Mouse (Mus musculus) kidney, embryonic 16.5 days (tissue): ENCODE measurements around the gene Fat1. TPM values are rescaled to one million over a fixed set of nuclear protein-coding genes. Genes with fewer than 3 reads are reported as not detected.

Experiments used
- ATAC-seq: fragments of 200-750 bp; cut with Nextera tagmentation; 2 replicates; pipeline ENCODE4 v1.8.0; 2017; ENCODE audit warnings: moderate TSS enrichment; ENCODE audit not compliant: low FRiP score, low TSS enrichment
- H3K27ac ChIP-seq: fragments of 300-500 bp; sonication (generic); 2 replicates; pipeline ENCODE4 v1.5.1; 2014; ENCODE audit warnings: low read length
- H3K27me3 ChIP-seq: fragments of 300-500 bp; sonication (generic); 2 replicates; pipeline ENCODE4 v1.6.1; 2014; ENCODE audit warnings: low read length, control low read depth, mixed read lengths; ENCODE audit not compliant: insufficient read depth
- H3K36me3 ChIP-seq: fragments of 300-500 bp; sonication (generic); 2 replicates; pipeline ENCODE4 v1.6.1; 2014; ENCODE audit warnings: low read length, control low read depth, mixed read lengths; ENCODE audit not compliant: insufficient read depth
- H3K4me1 ChIP-seq: fragments of 300-500 bp; sonication (generic); 2 replicates; pipeline ENCODE4 v1.6.1; 2014; ENCODE audit warnings: low read length, control low read depth, mixed read lengths; ENCODE audit not compliant: insufficient read depth
- H3K4me2 ChIP-seq: fragments of 300-500 bp; sonication (generic); replicated peaks from 2 replicates; pipeline ENCODE4 v1.6.1; 2014; ENCODE audit warnings: low read depth, low read length
- H3K4me3 ChIP-seq: fragments of 300-500 bp; sonication (generic); 2 replicates; pipeline ENCODE4 v1.5.1; 2014; ENCODE audit warnings: mild to moderate bottlenecking, low read length
- H3K9ac ChIP-seq: fragments of 300-500 bp; sonication (generic); replicated peaks from 2 replicates; pipeline ENCODE4 v1.6.1; 2014; ENCODE audit warnings: low read length
- H3K9me3 ChIP-seq: fragments of 300-500 bp; sonication (generic); 2 replicates; pipeline ENCODE4 v1.6.1; 2016; ENCODE audit warnings: low read length, control low read depth
- WGBS: fragments of 180-500 bp; shearing (Covaris S2); extraction: QIAGEN DNeasy Blood & Tissue Kit; methylation state at CpG from one replicate; pipeline ENCODE4 v1.1.7; 2014; 5-methylcytosine and 5-hydroxymethylcytosine counted together
- polyA plus RNA-seq: library from polyadenylated mRNA; unstranded; fragments of >200 nt; fragmentation: Nextera tagmentation; extraction: Ambion mirVana; gene quantifications from 2 replicates; pipeline ENCODE4 v1.2.1, GENCODE M21; 2015

Fat1 gene
- polyA plus RNA-seq, 1 experiment from 2014 or later, result 19.9 TPM

GRCm38 (mm10) chr8:44978622-44979021, 43.4 kb downstream of the Fat1 start:
- Histone ChIP-seq H3K9ac (no peak overlapping the region), H3K27ac (no peak overlapping the region), H3K27me3 (no peaks in the 10 kb centered on the region), H3K4me1 (peaks cover 30% of the 10 kb centered on the region), H3K36me3 (0 out of 2 replicates have a peak, but pooled peaks cover 8% of the 10 kb centered on the region), H3K4me3 (no peak overlapping the region), H3K9me3 (no peaks in the 10 kb centered on the region), H3K4me2 (no peak overlapping the region)
- ATAC-seq, result no peak
- WGBS, result 75% methylated on average over 9 of the region's 9 CpGs

GRCm38 (mm10) chr8:44979245-44979644, 44.0 kb downstream of the Fat1 start:
- no peak for ATAC-seq

GRCm38 (mm10) chr8:44980030-44980429, 44.8 kb downstream of the Fat1 start:
- Histone ChIP-seq H3K4me1 (peaks cover 22% of the 10 kb centered on the region), H3K9me3 (no peaks in the 10 kb centered on the region), H3K27ac (peak overlapping the region; percentile 58), H3K9ac (no peak overlapping the region), H3K36me3 (0 out of 2 replicates have a peak, but pooled peaks cover 8% of the 10 kb centered on the region), H3K4me2 (no peak overlapping the region), H3K4me3 (no peak overlapping the region), H3K27me3 (no peaks in the 10 kb centered on the region)
- WGBS, result 64% methylated on average over 12 of the region's 12 CpGs
- ATAC-seq, result peak; percentile 72; the same call in 1 of the 2 replicates

More at GRCm38 (mm10) chr8:44979245-44979644, 44.0 kb downstream of the Fat1 start:
- H3K4me3 ChIP-seq, result no peak overlapping the region
- no peak overlapping the region for H3K9ac ChIP-seq
- WGBS, result 47% methylated on average over 6 of the region's 6 CpGs
- H3K4me1 ChIP-seq, result peaks cover 30% of the 10 kb centered on the region
- H3K27ac ChIP-seq, result peak overlapping the region; percentile 38; the same call in 1 of the 2 replicates
- H3K36me3 ChIP-seq, result 0 out of 2 replicates have a peak, but pooled peaks cover 8% of the 10 kb centered on the region
- no peaks in the 10 kb centered on the region for H3K9me3 ChIP-seq
- H3K27me3 ChIP-seq, result no peaks in the 10 kb centered on the region
- H3K4me2 ChIP-seq, result no peak overlapping the region

GRCm38 (mm10) chr8:44985326-44986288, 50.4 kb downstream of the Fat1 start:
- H3K4me2 ChIP-seq, result no peak overlapping the region
- no peak overlapping the region for H3K27ac ChIP-seq
- H3K4me1 ChIP-seq, result no peaks in the 10 kb centered on the region
- no peaks in the 10 kb centered on the region for H3K9me3 ChIP-seq
- 46% methylated on average over 10 of the region's 10 CpGs for WGBS
- H3K9ac ChIP-seq, result no peak overlapping the region
- no peaks in the 10 kb centered on the region for H3K27me3 ChIP-seq
- peaks cover 11% of the 10 kb centered on the region for H3K36me3 ChIP-seq
- peak; percentile 49; the same call in 1 of the 2 replicates for ATAC-seq
- H3K4me3 ChIP-seq, result no peak overlapping the region

- Histone ChIP-seq H3K27ac (peak overlapping the region; percentile 49), H3K36me3 (peaks cover 11% of the 10 kb centered on the region), H3K27me3 (no peaks in the 10 kb centered on the region), H3K9me3 (no peaks in the 10 kb centered on the region), H3K4me1 (peaks cover 48% of the 10 kb centered on the region), H3K4me3 (no peak overlapping the region), H3K4me2 (peak overlapping the region; percentile 6; the same call in 1 of the 2 replicates), H3K9ac (no peak overlapping the region)
- 14% methylated on average over 21 of the region's 21 CpGs for WGBS
- peak; percentile 78 for ATAC-seq
These were observed 56.6 kb downstream of the Fat1 start for GRCm38 (mm10) chr8:44991700-44992487.

- Histone ChIP-seq H3K36me3 (peaks cover 11% of the 10 kb centered on the region), H3K27ac (peak overlapping the region; percentile 36; the same call in 1 of the 2 replicates), H3K9ac (no peak overlapping the region), H3K27me3 (no peaks in the 10 kb centered on the region), H3K4me2 (no peak overlapping the region), H3K4me3 (no peak overlapping the region), H3K9me3 (no peaks in the 10 kb centered on the region), H3K4me1 (peaks cover 55% of the 10 kb centered on the region)
- no peak for ATAC-seq
- WGBS, result 43% methylated on average over 6 of the region's 6 CpGs
These were observed 57.4 kb downstream of the Fat1 start for GRCm38 (mm10) chr8:44992664-44993063.

GRCm38 (mm10) chr8:44993376-44993775, 58.1 kb downstream of the Fat1 start:
- Histone ChIP-seq H3K36me3 (peaks cover 11% of the 10 kb centered on the region), H3K27me3 (no peaks in the 10 kb centered on the region), H3K27ac (no peak overlapping the region), H3K9me3 (no peaks in the 10 kb centered on the region), H3K4me2 (no peak overlapping the region), H3K4me1 (peaks cover 62% of the 10 kb centered on the region), H3K4me3 (no peak overlapping the region), H3K9ac (no peak overlapping the region)
- no peak for ATAC-seq
- 75% methylated on average over 4 of the region's 4 CpGs for WGBS

GRCm38 (mm10) chr8:44996493-44996892, 61.2 kb downstream of the Fat1 start:
- ATAC-seq, result no peak
- H3K36me3 ChIP-seq, result no peaks in the 10 kb centered on the region
- 24% methylated on average over 3 of the region's 3 CpGs for WGBS
- H3K9me3 ChIP-seq, result no peaks in the 10 kb centered on the region
- H3K27ac ChIP-seq, result no peak overlapping the region
- H3K4me3 ChIP-seq, result no peak overlapping the region
- no peaks in the 10 kb centered on the region for H3K27me3 ChIP-seq
- peaks cover 77% of the 10 kb centered on the region for H3K4me1 ChIP-seq
- H3K4me2 ChIP-seq, result no peak overlapping the region
- no peak overlapping the region for H3K9ac ChIP-seq

- WGBS, result 40% methylated on average over 3 of the region's 3 CpGs
- Histone ChIP-seq H3K27me3 (no peaks in the 10 kb centered on the region), H3K4me3 (no peak overlapping the region), H3K9me3 (no peaks in the 10 kb centered on the region), H3K27ac (no peak overlapping the region), H3K4me2 (no peak overlapping the region), H3K4me1 (peaks cover 75% of the 10 kb centered on the region), H3K36me3 (no peaks in the 10 kb centered on the region), H3K9ac (no peak overlapping the region)
- no peak for ATAC-seq
These were observed 62.1 kb downstream of the Fat1 start for GRCm38 (mm10) chr8:44997321-44997720.
